Mouse (Mus musculus): ENCODE data around the gene Ripor2.

- no peak for TF ChIP-seq GATA1 (IDR thresholded peaks at IDR 0.05; ENCODE audit: low read length)
- no peak for TF ChIP-seq TAL1 (IDR thresholded peaks at IDR 0.05; ENCODE audit: low read length)
Measured at GRCm38 (mm10) chr13:24613031-24613430, 31.0 kb downstream of the Ripor2 start.

Data from erythroblast, embryonic 14.5 days (primary cell).